Mouse (Mus musculus): ENCODE data around the gene Pde1b.

DNA sequence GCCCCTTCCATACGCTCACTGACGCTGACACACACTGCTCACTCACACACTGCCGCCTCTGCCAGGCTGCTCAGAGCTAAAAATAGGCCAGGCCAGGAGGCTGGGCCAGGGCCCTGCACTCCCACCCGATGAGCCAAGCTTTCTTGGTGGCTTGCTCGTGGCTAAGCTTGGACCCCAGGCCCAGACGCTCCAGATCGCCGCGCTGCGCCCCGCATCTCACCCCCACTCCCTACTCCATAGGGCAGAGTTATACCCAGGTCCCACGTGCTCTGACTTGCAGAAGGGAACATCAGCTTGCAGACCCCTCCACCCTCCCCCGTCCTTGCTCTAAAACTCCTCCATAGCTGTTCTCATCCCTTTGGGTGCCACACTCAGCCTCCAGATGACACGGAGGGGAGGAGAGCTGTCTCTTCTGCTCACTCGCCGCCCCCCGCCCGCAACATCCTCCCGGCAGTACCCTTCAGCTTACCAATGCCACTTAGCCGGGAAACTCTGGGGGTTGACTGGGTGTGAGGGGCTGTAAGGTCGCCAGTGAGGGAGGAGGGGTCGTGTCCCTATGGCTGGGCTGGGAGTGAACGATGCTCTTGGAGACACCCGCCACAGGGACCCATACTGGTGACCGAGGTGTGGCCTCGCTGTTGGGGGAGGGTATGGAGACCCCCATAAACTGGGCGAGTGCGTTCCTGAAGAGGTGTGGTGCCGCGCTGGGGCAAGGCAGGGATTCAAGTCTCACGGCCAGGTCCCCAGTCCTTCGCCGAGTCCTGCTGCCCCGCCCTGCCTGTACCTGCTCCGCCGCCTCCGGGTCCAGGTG is 34.4 kb downstream of the Pde1b start:
- no peak for TF ChIP-seq CTCF (IDR thresholded peaks at IDR 0.05)
- no peak for TF ChIP-seq EP300 (IDR thresholded peaks at IDR 0.05)
